Mouse (Mus musculus): ENCODE measurements around the gene Uck1.

Uck1 gene

DNA sequence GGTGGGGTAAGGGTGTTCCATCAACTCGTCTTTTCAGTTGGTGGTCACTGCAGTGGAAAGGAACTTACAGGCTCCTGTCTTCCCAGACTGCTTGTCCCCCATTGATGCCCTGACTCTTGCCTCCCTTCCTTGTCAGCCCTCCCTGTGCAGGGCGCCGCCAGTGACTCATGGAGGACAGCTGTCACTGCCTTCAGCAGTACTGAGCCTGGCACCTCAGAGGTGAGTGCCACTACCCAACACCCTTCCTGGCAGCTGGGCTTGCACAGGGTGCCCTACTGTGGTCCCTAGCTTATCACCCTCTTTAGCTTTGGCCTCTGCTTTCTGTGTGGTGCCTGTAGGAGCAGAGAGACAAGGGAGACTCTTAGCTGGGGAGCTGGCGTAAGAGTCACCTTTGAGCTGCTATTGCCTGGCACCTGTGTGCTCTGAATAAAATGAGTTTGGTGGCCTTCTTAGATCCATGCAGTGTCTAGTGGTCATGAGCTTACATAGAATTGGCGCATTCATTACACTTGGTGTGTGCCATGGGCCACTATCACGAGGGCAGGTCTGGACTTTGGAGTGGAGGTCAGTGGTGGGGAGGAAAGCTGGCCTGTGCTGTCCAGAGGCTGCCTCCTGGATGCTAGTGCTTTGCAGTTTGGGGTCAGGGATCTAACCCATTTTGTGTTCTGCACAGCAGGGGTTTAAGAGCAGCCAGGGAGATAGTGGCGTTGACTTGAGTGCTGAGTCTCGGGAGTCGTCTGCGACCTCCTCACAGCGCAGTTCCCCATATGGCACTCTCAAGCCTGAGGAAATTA, 41.2 kb downstream of the Uck1 start:
- DNase-seq, result no peak

DNA sequence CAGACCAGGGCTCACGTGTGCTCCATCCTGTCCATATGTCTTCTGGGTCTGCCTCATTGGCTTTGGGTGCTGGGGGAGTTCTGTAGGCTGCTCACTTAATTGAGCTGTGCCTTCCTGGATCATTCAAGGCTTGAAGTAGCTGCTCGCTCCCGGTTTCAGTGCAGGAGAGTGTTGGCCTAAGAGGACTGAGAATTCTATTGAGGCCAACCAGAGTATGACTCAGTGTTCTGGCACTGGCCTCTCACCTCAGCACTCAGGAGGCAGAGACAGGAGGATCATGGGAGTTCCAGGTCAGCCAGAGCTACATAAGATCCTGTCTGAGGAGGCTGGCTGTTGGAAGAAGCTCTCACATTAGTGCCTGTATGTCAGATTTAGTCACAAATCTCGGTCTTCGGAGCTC, 41.8 kb downstream of the Uck1 start:
- DNase-seq, result no peak

DNA sequence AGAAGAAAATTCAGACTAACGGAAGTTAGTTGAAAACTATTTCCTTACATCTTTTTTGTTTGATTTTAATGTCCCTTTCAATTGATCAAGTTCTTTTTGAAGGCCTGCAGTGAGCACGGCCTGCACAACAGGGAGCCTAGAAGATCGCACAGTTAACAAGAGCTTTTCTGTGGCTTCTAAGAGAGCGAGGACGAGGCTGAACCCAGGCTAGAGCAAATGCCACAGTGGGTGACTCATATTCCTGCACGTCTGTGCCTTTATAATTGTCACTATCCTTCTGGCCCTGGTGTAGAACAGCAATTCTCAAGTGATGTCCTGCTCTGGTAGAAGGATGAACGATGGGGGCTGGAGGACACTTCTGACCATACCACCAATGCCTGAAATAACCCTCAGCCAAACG, 42.3 kb downstream of the Uck1 start:
- DNase-seq, result no peak

DNA sequence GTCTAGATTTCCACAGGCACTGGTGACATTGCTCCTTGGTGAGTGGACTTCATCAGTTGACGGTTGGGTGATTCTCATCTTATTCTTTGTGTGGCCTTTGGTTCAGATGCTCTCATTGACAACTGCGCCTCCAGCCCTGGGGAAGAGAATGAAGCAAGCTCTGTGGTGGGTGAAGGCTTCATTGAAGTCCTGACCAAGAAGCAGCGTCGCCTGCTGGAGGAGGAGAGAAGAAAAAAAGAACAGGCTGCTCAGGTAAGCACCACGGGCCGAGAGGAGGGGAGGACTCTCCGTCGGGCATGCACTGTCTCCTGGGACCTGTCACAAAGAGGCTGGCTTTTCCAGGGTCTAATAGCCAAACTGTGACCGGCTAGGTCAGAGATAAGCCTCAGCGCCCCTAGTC, 43.5 kb downstream of the Uck1 start:
- no peak for DNase-seq

DNA sequence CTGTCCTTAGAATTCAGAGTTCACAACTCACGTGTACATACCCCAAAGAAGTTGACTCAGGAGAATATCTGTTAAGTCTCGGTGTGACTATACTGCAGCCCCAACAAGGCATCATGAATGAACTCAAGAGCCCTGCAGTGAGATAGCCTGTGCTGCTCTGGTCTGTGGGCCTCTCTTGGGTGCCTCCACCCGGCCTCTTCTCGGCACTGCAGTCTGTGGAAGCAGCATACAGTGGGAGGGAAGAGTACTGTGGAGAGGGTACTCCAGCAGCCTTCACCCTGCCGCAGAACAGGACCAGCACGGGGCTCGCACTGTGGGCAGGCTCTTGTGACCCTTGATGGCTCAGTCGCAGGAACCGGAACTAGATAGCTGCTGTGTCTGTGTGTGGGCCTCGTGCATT, 44.4 kb downstream of the Uck1 start:
- DNase-seq, result no peak

DNA sequence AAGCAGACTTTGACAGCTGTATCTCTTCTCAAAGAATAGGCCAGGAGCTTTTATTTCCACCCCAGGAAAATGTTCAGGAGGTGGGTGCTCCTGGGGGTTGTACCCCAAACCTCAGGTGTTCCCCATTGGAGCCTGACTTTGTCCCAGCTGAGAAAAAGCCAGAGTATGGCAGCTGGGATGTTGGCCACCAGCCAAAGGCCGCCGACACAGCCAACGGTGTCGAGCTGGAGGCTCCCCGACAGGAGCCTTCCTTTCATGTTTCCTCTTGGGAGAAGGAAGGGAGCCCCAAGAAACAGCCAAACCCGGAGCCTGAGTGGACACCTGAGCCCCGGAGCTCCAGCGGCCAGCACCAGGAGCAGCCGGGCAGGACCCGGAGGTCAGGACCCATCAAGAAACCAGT, 47.0 kb downstream of the Uck1 start:
- DNase-seq, result peak; percentile 42

DNA sequence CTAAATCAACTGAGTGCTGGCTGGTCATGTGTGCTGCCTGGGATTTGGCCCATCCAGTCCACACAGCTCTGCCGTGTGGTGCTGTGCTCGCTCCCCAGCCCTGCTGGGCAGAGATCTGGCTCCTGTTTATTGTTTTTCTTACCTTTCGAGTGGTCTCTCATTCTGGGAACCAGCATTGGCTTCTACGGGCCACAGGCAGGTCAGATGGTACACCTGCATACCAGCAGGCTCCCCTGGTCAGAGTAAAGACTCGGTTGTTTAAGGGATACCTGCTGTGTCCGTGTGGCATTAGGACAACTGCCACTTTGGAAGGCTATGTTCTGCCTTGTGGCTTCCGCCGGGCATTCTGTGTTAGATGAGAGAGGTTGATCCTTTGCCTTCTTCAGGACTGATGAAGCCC, 48.3 kb downstream of the Uck1 start:
- no peak for DNase-seq

- DNase-seq, result no peak
These were observed 52.3 kb downstream of the Uck1 start for GRCm38 (mm10) chr2:32207682-32208081.

All from lung, postnatal 14 days (tissue).